Mouse (Mus musculus) stomach, embryonic 16.5 days (tissue): ENCODE results near the gene Hdac1. TPM values are rescaled to one million over a fixed set of nuclear protein-coding genes. Genes with fewer than 3 reads are reported as not detected.
A peak's percentile ranks its signal among the peaks of the same experiment; 100 is the strongest.

Source experiments
- ATAC-seq: fragments of 200-750 bp; cut with Nextera tagmentation; 2 replicates; pipeline ENCODE4 v1.8.0; 2017; ENCODE audit warnings: moderate number of reproducible peaks, moderate TSS enrichment; ENCODE audit not compliant: insufficient read depth, low FRiP score
- H3K27ac ChIP-seq: fragments of 300-500 bp; sonication (generic); 2 replicates; pipeline ENCODE4 v1.5.1; 2014; ENCODE audit warnings: low read length
- H3K27me3 ChIP-seq: fragments of 300-500 bp; sonication (generic); 2 replicates; pipeline ENCODE4 v1.6.1; 2014; ENCODE audit warnings: low read length, control low read depth, mixed read lengths; ENCODE audit not compliant: control insufficient read depth, insufficient read depth
- H3K36me3 ChIP-seq: fragments of 300-500 bp; sonication (generic); 2 replicates; pipeline ENCODE4 v1.6.1; 2014; ENCODE audit warnings: low read length; ENCODE audit not compliant: control insufficient read depth, insufficient read depth
- H3K4me1 ChIP-seq: fragments of 300-500 bp; sonication (generic); 2 replicates; pipeline ENCODE4 v1.6.1; 2014; ENCODE audit warnings: low read length, control low read depth, mixed read lengths; ENCODE audit not compliant: control insufficient read depth, insufficient read depth
- H3K4me2 ChIP-seq: fragments of 300-500 bp; sonication (generic); 2 replicates; pipeline ENCODE4 v1.6.1; 2014; ENCODE audit warnings: low read depth, low read length, mixed read lengths
- H3K4me3 ChIP-seq: fragments of 300-500 bp; sonication (generic); replicated peaks from 2 replicates; pipeline ENCODE4 v1.5.1; 2014; ENCODE audit warnings: mild to moderate bottlenecking, low read length
- H3K9ac ChIP-seq: fragments of 300-500 bp; sonication (generic); 2 replicates; pipeline ENCODE4 v1.6.1; 2014; ENCODE audit warnings: low read length
- H3K9me3 ChIP-seq: fragments of 300-500 bp; sonication (generic); replicated peaks from 2 replicates; pipeline ENCODE4 v1.6.1; 2016; ENCODE audit warnings: low read length, control low read depth; ENCODE audit not compliant: control insufficient read depth
- WGBS: fragments of 180-500 bp; shearing (Covaris S2); extraction: QIAGEN DNeasy Blood & Tissue Kit; methylation state at CpG from one replicate; pipeline ENCODE4 v1.1.7; 2014; 5-methylcytosine and 5-hydroxymethylcytosine counted together
- polyA plus RNA-seq: library from polyadenylated mRNA; unstranded; fragments of >200 nt; fragmentation: Nextera tagmentation; extraction: Ambion mirVana; gene quantifications from 2 replicates; pipeline ENCODE4 v1.2.1, GENCODE M21; 2015

The Hdac1 gene
- polyA plus RNA-seq, 1 experiment from 2014 or later, result 195 TPM

DNA sequence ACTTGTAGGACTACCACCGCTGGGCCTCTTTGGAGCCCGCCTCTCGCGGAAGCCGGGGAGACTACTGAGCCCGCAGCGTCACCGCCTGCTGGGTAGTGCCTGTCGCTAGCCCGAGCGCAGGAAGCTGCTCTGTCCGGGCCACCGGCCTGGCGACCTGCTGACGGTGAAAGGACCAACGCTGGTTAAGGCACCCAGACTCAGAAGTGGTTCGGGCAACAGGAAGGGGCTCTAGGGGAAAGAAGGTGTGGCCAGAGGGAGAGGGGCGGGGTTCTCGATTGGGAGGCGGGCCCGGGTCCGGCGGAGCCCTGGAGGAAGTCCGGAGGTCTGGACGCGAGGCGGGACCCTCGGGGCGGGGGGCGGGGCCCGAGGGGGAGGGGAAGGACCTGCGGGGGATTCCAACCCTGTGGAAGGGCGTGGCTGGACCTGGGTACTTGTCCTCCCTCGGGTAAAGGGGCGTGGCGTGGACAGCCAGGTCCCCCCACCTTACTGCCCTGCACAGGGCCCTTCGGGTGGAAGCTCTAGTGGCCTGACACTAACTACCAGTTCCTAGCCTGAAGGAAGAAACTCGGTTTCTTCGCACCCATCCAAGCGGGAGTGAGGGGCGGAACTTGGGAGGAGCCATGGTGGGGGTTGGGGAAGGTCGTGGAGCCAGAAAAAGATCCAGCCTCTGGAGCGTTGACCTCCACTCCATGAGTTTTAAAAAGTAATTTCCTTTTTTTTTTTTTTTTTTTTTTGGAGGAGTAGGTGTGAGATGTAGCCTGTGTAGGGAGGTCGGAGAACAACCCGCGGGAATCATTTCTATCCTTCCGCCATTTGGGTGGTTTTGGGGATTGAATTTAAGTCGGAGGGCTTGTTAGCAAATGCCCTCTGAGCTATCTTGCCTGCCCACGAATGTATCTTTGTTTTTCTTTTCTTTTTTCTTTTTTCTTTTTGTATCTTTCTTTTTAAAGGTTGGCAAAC, 41.6 kb downstream of the Hdac1 start:
- 1% methylated on average over 49 of the region's 49 CpGs for WGBS
- Histone ChIP-seq H3K4me2 (peak overlapping the region; percentile 63), H3K27me3 (no peaks in the 10 kb centered on the region), H3K9me3 (no peaks in the 10 kb centered on the region), H3K4me3 (peak overlapping the region; percentile 65), H3K9ac (peak overlapping the region; percentile 79), H3K4me1 (peaks cover 23% of the 10 kb centered on the region), H3K27ac (peak overlapping the region; percentile 94), H3K36me3 (no peaks in the 10 kb centered on the region)
- ATAC-seq, result peak; percentile 92

DNA sequence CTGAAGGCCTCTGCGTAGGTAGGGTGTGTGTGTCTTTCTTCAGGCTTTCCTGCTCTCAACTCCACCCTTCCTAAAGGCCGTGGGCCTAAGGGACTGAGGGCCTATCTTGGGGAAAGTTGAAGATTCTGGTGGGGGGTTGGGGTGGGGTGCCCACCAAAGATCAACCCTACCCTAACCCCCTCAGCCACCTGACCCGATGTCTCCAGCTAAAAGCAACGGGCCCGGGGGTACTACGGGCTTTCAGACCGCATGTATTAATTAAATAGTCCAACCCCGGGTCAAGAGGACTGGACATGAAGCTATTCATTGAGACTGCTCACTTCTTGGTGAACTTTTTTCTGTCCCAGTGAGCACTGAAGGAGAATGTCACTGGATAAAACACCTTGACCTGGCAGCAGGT, 42.5 kb downstream of the Hdac1 start:
- WGBS, result 76% methylated on average over 8 of the region's 8 CpGs
- Histone ChIP-seq H3K36me3 (no peaks in the 10 kb centered on the region), H3K9me3 (no peaks in the 10 kb centered on the region), H3K4me1 (peaks cover 23% of the 10 kb centered on the region), H3K4me2 (peak overlapping the region; percentile 63), H3K9ac (peak overlapping the region; percentile 79), H3K27ac (peak overlapping the region; percentile 94), H3K4me3 (peak overlapping the region; percentile 65), H3K27me3 (no peaks in the 10 kb centered on the region)
- no peak for ATAC-seq

DNA sequence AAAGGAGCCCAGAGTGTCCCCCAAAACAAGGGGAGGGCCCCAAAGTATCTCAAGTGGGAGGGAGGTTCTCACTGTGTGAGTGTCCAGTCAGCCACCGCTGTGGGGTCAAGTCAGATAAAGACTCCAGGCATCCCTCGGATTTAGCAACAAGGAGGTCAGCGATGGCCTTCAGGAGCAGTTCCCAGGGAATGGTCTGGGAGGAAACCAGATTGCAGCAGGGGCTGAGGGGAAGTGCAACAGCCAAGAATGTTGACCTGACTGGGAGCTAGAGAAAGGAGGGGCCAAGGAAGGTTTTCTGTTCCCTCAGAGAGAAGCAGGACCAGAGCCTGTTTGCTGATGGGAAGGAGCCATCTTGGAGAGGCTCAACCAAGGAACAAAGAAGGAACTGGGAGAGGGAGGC, 43.6 kb downstream of the Hdac1 start:
- H3K4me1 ChIP-seq, result peaks cover 23% of the 10 kb centered on the region
- no peak overlapping the region for H3K4me3 ChIP-seq
- no peaks in the 10 kb centered on the region for H3K27me3 ChIP-seq
- WGBS, result 59% methylated on average over 3 of the region's 3 CpGs
- H3K9ac ChIP-seq, result 0 out of 2 replicates have a peak overlapping the region, but pooled peaks have one; percentile 43
- H3K9me3 ChIP-seq, result no peaks in the 10 kb centered on the region
- H3K4me2 ChIP-seq, result no peak overlapping the region
- H3K27ac ChIP-seq, result no peak overlapping the region
- H3K36me3 ChIP-seq, result no peaks in the 10 kb centered on the region
- ATAC-seq, result no peak

DNA sequence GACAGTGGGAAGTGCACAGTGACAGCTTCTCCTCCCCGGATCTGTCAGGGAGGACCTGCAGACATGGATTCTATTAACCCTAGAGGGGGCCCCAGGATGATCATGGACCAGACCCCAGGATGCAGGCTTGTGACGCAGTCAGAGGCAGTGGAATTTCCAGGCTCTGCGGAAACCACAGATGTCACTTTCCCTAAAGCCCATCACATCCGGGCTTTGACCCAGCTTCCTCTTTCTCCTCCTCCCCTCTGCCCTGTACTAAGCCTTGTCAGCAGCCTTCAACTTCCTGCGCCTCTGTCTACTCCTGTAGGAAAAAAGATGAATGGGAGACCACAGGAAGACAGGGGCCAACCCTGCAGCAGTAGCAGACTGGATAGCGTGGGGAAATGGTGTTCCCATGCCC, 45.9 kb downstream of the Hdac1 start:
- Histone ChIP-seq H3K4me3 (no peak overlapping the region), H3K27me3 (peaks cover 8% of the 10 kb centered on the region), H3K4me2 (no peak overlapping the region), H3K9me3 (no peaks in the 10 kb centered on the region), H3K4me1 (peaks cover 14% of the 10 kb centered on the region), H3K9ac (peak overlapping the region; percentile 47; the same call in 1 of the 2 replicates), H3K36me3 (no peaks in the 10 kb centered on the region), H3K27ac (peak overlapping the region; percentile 25; the same call in 1 of the 2 replicates)
- ATAC-seq, result no peak
- WGBS, result 26% methylated on average over 6 of the region's 6 CpGs

DNA sequence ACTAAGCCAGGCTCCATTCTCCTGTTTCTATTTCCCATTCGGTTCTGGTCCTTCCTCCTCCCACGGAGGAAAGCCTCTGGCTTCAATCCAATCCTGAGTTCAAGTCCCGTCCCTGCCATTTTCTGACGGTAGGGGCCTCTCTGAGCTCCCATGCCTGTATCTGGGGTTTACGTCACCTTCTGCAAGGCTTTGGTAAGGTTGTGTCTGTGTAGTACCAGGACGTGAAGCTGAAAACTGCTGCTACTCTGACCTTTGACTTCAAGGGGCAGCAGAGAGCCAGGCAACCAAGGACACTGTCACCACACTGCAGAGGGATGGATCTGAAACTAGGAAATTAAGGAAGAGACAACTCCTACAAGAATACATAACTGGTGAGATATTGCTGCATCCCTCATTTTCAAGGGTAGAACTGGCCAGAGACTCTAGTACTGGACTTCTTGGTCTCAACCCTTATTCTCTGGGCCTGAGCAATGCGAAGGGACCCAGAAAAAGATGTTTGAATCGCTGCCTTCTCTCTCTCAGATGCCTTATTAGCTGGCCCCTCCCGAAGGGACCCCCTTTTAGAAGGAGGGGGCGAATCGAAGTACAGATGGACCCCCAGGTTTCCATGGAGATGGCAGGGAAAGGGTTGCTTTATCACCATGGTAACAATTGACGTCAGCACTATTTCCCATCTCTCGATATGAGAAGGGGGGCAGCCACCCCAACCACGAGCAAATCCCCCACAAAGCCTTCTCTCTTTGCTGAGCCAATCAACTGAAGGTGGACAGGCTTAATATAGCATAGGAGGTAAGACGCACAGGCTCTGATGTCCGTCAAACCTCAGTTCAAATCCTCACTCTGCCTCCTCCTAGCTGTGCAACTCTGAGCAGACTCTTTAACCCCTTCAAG, 46.6 kb downstream of the Hdac1 start:
- Histone ChIP-seq H3K4me1 (peaks cover 18% of the 10 kb centered on the region), H3K36me3 (no peaks in the 10 kb centered on the region), H3K27ac (peak overlapping the region; percentile 25; the same call in 1 of the 2 replicates), H3K4me2 (no peak overlapping the region), H3K9me3 (no peaks in the 10 kb centered on the region), H3K9ac (peak overlapping the region; percentile 47; the same call in 1 of the 2 replicates), H3K4me3 (no peak overlapping the region), H3K27me3 (peaks cover 13% of the 10 kb centered on the region)
- ATAC-seq, result no peak
- 34% methylated on average over 16 of the region's 16 CpGs for whole genome bisulfite sequencing

DNA sequence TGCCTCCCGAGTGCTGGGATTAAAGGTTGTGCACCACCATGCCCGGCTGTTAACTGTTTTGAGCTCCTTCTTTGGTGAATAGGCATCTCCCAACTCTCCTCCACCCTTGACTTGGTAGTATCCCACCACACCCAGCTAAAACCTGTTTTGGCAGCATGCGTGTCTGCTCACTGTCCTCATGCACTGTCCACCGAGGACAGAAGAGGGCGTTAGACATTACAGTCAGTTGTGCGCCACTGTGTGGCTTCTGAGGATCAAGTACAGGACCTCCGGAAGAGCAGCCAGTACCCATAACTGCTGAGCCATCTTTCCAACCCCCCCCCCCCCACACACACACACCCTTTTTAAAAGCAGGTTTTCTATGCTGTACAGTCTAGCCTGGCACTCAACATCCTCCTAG, 47.8 kb downstream of the Hdac1 start:
- H3K9ac ChIP-seq, result no peak overlapping the region
- H3K4me2 ChIP-seq, result no peak overlapping the region
- H3K9me3 ChIP-seq, result no peaks in the 10 kb centered on the region
- peaks cover 18% of the 10 kb centered on the region for H3K4me1 ChIP-seq
- no peaks in the 10 kb centered on the region for H3K36me3 ChIP-seq
- H3K27ac ChIP-seq, result no peak overlapping the region
- peaks cover 13% of the 10 kb centered on the region for H3K27me3 ChIP-seq
- 55% methylated on average over 7 of the region's 7 CpGs for WGBS
- no peak for ATAC-seq
- H3K4me3 ChIP-seq, result no peak overlapping the region

DNA sequence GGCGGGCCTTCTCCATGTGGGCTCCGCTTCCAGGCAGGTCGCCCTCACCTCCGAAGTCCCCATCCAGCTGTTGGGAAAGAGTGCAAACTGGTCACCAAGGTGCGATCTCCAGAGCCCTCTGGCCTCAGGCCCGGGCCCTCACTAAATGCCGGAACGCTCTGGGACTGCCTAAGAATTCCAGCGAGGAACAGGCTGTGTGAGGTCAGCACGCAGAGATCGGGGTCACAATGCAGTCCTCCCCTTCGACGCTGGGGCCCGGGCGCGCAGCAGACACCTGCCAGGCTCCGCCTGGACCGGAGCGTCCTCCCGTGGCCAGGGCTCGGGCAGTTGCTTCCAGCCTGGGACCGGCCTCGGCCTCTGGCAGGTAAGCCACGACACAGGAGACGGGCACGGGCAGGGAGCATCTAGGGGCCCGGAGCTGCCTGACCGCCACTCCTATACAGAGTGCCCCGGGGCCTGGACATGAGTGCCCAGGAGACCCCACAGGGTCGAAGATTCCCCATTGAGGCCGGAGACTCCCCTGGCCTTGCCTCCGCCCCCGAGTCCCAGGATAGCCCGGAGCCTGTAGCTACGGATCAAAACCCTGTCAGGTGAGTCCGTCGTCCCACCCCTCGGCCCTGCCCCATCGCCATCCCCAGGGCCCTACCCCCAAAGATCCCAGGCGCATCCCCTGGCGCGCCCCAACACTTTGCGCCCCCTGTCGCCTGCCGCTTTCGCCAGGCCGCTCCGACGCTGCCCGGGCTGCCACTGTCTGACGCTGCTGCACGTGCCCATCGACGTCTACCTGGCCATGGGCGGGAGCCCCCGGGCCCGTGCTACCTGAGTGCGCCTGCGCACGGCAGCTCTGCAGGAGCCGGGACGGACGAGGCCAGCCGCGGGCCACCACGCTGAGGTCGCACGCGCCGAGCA, 51.3 kb downstream of the Hdac1 start, which contains the start of the genes Tssk3 and Fam229a:
Gene Tssk3 (minus strand): TSS at position 51 of the 909 bp plus-strand sequence.
Gene Fam229a (plus strand): TSS at position 219 of the 909 bp plus-strand sequence.
- 7% methylated on average over 70 of the region's 70 CpGs for WGBS

DNA sequence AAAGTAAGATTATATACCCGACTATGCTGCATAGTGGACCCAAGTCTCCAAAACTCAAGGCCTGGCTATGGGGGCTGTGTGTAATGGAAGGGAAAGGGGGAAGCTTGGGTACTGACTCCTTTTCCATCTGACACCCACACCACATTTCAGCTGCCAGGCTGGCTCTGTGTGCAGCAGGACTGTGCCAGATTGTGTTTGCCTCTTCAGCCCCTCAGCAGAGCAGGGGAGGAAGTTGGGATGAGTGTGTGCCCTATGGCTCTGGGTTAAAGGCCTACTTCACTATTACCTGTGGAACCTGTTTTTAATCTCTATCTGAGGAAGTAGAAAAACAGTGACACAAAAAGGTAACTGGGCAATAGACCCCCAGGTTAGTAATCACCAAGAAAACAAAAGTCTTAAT, 61.4 kb downstream of the Hdac1 start:
- WGBS, result 89% methylated on average over 1 of the region's 1 CpGs
- Histone ChIP-seq H3K9me3 (no peaks in the 10 kb centered on the region), H3K4me1 (no peaks in the 10 kb centered on the region), H3K27me3 (no peaks in the 10 kb centered on the region), H3K36me3 (peaks cover 14% of the 10 kb centered on the region), H3K27ac (0 out of 2 replicates have a peak overlapping the region, but pooled peaks have one; percentile 3), H3K4me3 (no peak overlapping the region), H3K9ac (no peak overlapping the region), H3K4me2 (no peak overlapping the region)
- 0 out of 2 replicates have a peak, but pooled peaks have one; percentile 40 for ATAC-seq

More for the DNA sequence above, 51.3 kb downstream of the Hdac1 start, which contains the start of the genes Tssk3 and Fam229a:
- Histone ChIP-seq H3K27me3 (peaks cover 13% of the 10 kb centered on the region), H3K4me2 (peak within 1 kb of the TSS; percentile 72), H3K4me3 (peak within 1 kb of the TSS; percentile 39), H3K27ac (no peak within 1 kb of the TSS), H3K9me3 (no peaks in the 10 kb centered on the region), H3K4me1 (peaks cover 10% of the 10 kb centered on the region), H3K36me3 (peaks cover 10% of the 10 kb centered on the region), H3K9ac (peak within 1 kb of the TSS; percentile 64)
- ATAC-seq, result peak; percentile 26; the same call in 1 of the 2 replicates
